Mouse (Mus musculus): Measurements from ENCODE around the gene Sarm1. TPM values are rescaled to one million over a fixed set of nuclear protein-coding genes. Genes with fewer than 3 reads are reported as not detected.

Sarm1 gene
- polyA plus RNA-seq (2012; rRNA removed), result 10.7 and 11.2 TPM in 2 replicates

DNA sequence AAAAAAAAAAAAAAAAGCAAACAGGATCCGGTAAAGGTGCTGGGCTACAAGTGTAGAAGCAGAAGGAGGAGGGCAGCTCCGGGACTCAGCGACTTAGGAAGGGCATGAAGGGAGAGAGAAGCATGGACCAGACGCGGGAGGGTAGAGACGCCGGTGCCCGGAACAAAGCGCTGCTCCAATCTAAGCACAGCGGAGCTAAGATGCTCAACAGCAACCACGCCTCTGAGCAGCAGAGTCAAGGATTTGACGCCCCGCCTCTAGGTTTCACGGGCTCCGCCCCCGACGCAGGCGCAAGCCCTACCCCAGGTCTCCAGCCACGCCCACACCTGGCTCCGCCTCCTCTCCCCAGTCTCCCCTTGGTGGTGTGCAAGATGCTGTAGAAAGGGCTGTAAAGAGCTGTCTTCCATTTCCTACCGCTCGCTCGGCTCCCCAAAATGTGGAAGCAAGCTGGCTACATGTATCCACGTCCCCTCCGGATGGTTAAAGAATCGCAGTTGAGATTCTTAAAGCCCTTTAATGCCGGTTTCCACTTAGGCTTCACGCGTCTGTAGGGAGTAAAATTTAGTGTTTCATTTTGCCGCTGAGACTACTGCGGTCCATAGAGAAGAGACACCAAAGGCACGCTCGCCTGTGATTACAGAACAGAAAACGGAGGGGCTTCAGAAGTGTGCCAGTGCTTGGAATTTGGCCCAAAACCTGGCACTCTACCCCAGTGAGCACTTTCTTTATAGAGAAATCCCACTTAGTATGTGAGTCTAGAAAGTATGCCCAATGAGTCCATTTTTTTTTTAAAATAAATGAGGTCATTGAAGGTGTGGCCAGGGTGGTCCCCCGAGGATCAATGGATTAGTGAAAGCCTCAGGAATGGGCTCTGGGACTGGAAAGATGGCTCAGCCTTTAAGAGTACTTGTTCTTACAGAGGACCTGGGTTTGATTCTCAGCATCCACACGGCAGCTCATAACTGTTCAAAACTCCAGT is at the start of gene Sarm1:
TSS of gene Sarm1 (minus strand) at position 211 of the 979 bp plus-strand sequence.

DNA sequence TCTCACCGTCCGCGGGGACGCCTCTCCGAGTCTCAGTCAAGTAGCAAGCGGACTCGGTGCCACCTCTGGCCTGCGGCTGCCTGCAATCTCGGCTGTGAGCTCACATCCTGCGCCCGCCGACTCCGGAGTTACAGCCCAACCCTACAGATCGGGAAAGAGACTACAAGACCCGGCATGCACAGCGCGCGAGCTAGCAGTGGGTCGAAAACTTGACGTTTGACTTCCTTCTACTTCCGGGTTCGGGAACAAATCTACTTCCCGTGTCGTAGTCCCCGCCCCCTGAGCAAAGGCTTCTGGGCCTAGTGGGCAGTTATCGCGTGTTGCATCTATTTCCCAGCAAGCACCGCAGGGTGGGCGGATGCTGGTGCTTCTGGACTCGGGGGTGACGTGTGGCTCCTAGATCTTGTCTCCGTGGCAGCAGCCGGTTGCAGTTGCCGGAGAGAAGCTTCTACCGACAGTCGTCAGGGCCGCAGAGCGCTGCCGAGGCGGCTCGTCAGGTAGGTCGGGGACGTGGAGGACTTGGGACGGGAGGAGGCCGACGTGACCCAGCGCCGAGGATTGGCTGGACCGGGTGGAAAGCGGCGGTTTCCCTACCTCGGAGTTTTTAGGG is 38.6 kb upstream of the Sarm1 start, which contains the start of the genes Tnfaip1 and Ift20:
TSS of gene Tnfaip1 (minus strand) at position 253 of the 610 bp plus-strand sequence.
TSS of gene Ift20 (plus strand) at position 282 of the 610 bp plus-strand sequence.

GRCm38 (mm10) chr11:78512025-78512957 is 14.7 kb upstream of the Sarm1 start, which contains the start of the genes Tmem199 and Poldip2:
TSS of gene Tmem199 (minus strand) at chr11:78512172.
TSS of gene Poldip2 (plus strand) at chr11:78512193.

DNA sequence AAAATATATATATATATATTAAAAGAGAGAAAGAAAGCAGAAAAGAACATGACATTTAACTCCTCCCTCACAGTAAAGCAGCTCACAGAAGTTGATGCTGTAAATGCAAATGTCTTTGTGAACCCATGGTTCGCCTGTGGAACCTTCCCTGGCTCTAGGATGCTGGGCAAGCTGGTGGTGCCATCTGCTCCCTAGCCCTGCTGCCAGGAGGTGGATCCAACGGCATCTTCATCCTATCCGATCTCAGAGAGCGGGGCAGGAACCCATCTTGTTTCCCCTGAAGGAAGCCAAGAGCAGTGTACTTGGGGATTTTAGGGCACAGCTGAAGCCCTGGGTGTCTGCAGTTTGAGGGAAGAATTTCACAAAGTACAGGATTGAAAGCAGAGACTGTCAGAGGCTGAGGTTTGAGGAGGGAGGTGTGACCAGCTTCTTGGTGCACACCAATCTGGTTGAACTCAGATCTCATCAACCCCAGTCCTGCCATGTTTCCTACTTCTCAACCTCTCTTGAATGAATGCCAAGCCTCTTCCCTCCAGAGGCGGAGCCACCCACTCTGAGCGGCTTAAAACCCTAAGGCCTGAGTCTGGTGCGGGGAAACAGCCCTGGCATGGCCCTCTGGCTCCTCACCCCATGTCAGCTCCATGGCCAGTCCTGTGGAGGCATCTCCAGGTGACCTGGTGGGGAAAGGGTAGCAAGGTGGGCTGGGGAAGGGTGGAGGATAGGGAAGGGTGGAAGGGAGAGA is 5.5 kb upstream of the Sarm1 start, which contains the start of gene Sebox:
TSS of gene Sebox (plus strand) at position 539 of the 742 bp plus-strand sequence.

GRCm38 (mm10) chr11:78499004-78499403 is 1.4 kb upstream of the Sarm1 start, which contains the start of gene Vtn:
TSS of gene Vtn (plus strand) at chr11:78499091.

DNA sequence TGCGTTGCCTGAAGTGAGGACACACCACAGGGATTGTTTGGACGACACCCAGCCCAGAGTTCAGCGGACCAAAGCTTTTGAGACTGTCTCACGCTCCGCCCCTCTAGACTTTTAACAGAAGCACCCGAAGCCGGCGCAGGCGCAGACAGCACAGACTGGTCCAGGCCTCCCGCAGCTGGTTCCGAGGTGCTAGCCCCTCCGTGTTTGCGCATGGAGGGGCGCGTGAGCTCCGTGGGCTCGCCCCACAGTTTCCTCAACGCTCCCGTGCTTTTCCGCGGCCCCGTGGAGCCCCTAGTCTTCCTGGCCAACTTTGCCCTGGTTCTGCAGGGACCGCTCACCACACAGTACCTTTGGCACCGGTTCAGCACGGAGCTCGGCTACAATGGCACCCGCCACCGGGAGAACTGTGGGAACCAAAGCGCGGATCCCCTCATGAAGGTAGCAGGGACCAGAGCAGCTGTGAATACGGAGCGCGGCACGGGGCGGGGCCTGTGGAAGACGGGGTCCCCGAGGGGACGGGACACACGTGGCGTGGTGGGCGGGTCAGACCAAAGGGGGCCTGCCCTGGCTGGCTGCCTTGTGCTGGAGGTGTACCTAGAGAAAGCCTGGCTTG is 31.9 kb downstream of the Sarm1 start, which contains the start of gene Slc46a1:
TSS of gene Slc46a1 (plus strand) at position 130 of the 613 bp plus-strand sequence.

Other genes starting within 250 kb of the Sarm1 start
- gene 2610507B11Rik, start 236.0 kb downstream of the Sarm1 start, polyA plus RNA-seq (2012; rRNA removed), result 60.1 and 65.0 TPM in 2 replicates
- gene BC030499, start 206.9 kb downstream of the Sarm1 start, polyA plus RNA-seq (2012; rRNA removed), result 0.68 and 0.82 TPM in 2 replicates
- gene Spag5, start 196.2 kb downstream of the Sarm1 start, polyA plus RNA-seq (2012; rRNA removed), result 91.4 and 95.4 TPM in 2 replicates
- gene Aldoc, start 174.8 kb downstream of the Sarm1 start, polyA plus RNA-seq (2012; rRNA removed), result 3.7 and 5.3 TPM in 2 replicates
- 37.7 and 53.2 TPM in 2 replicates for gene Pigs, start 169.3 kb downstream of the Sarm1 start, polyA plus RNA-seq (2012; rRNA removed)
- 91.0 and 110 TPM in 2 replicates for gene Unc119, start 154.3 kb downstream of the Sarm1 start, polyA plus RNA-seq (2012; rRNA removed)
- gene Foxn1, start 111.2 kb downstream of the Sarm1 start, polyA plus RNA-seq (2012; rRNA removed), result 0.07 TPM in 1 of 2 replicates, not detected in the other
- gene Slc13a2, start 75.5 kb downstream of the Sarm1 start, polyA plus RNA-seq (2012; rRNA removed), result 0.04 TPM in 1 of 2 replicates, not detected in the other
- 7.5 and 11.2 TPM in 2 replicates for gene Slc46a1, start 32.1 kb downstream of the Sarm1 start, polyA plus RNA-seq (2012; rRNA removed)
- gene Vtn, start 1.3 kb upstream of the Sarm1 start, polyA plus RNA-seq (2012; rRNA removed), result 49.4 and 66.4 TPM in 2 replicates
- gene Sebox, start 5.7 kb upstream of the Sarm1 start, polyA plus RNA-seq (2012; rRNA removed), result 0.10 and 0.11 TPM in 2 replicates
- 54.8 and 64.1 TPM in 2 replicates for gene Tmem199, start 14.4 kb upstream of the Sarm1 start, polyA plus RNA-seq (2012; rRNA removed)
- 82.8 and 83.1 TPM in 2 replicates for gene Poldip2, start 14.4 kb upstream of the Sarm1 start, polyA plus RNA-seq (2012; rRNA removed)
- gene Tnfaip1, start 38.6 kb upstream of the Sarm1 start, polyA plus RNA-seq (2012; rRNA removed), result 39.3 and 54.4 TPM in 2 replicates
- gene Ift20, start 38.6 kb upstream of the Sarm1 start, polyA plus RNA-seq (2012; rRNA removed), result 69.3 and 94.2 TPM in 2 replicates
- gene Tmem97, start 53.0 kb upstream of the Sarm1 start, polyA plus RNA-seq (2012; rRNA removed), result 21.7 and 31.9 TPM in 2 replicates
- gene Nlk, start 199.6 kb upstream of the Sarm1 start, polyA plus RNA-seq (2012; rRNA removed), result 24.7 and 28.8 TPM in 2 replicates

All from central nervous system, embryonic 11.5 days (tissue).